Mouse (Mus musculus): ENCODE results near the gene Phb. TPM values are rescaled to one million over a fixed set of nuclear protein-coding genes. Genes with fewer than 3 reads are reported as not detected.

Gene Phb
- polyA plus RNA-seq, 1 experiment from 2014 or later: 305 TPM

DNA sequence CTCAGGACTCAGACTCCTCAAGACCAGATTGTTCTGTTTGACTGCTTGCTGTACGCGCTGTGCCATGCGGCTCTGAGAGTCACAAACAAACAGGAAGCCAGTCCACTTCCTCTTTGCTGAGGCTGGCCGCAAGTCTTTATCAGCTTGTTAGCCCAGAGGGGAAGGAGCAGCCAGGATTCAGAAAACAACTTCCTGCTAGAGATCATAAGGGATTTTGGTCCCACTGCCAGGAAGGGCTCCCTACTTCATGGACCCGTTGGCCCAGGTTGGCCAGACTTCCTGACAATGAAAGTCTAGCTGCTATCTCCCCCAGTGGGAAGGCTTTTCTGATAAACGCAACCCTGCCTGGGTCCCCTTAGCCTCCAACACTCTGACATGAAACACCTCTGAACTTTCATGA, 21.8 kb downstream of the Phb start:
- no peak overlapping the region for H3K4me3 ChIP-seq (ENCODE audit: low read depth, low read length)
- peak overlapping the region; percentile 22; the same call in 1 of the 2 replicates for H3K27ac ChIP-seq (ENCODE audit: low read depth)
- 65% methylated on average over 6 of the region's 6 CpGs for WGBS
- H3K27me3 ChIP-seq (replicated peaks; ENCODE audit: control insufficient read depth, insufficient read depth, low read length): no peaks in the 10 kb centered on the region
- H3K4me2 ChIP-seq (ENCODE audit: low read length): no peak overlapping the region
- no peak for ATAC-seq (replicated peaks; ENCODE audit: low FRiP score, low TSS enrichment, low read depth)
- no peaks in the 10 kb centered on the region for H3K36me3 ChIP-seq (ENCODE audit: control insufficient read depth, insufficient read depth, low read length)
- no peak for DNase-seq (ENCODE audit: low spot score)
- H3K9ac ChIP-seq (ENCODE audit: low read length): no peak overlapping the region
- peaks cover 4% of the 10 kb centered on the region; the same call in 1 of the 2 replicates for H3K4me1 ChIP-seq (replicated peaks; ENCODE audit: control insufficient read depth, insufficient read depth, low read length)
- no peaks in the 10 kb centered on the region for H3K9me3 ChIP-seq (ENCODE audit: control insufficient read depth, low read length)

- peak overlapping the region; percentile 22; the same call in 1 of the 2 replicates for H3K27ac ChIP-seq (ENCODE audit: low read depth)
Measured at GRCm38 (mm10) chr11:95688981-95689380, 22.2 kb downstream of the Phb start.

GRCm38 (mm10) chr11:95689544-95689943, 22.8 kb downstream of the Phb start:
- no peak overlapping the region for H3K4me2 ChIP-seq (ENCODE audit: low read length)
- H3K27me3 ChIP-seq (replicated peaks; ENCODE audit: control insufficient read depth, insufficient read depth, low read length): no peaks in the 10 kb centered on the region
- H3K27ac ChIP-seq (ENCODE audit: low read depth): no peak overlapping the region
- H3K36me3 ChIP-seq (ENCODE audit: control insufficient read depth, insufficient read depth, low read length): no peaks in the 10 kb centered on the region
- ATAC-seq (replicated peaks; ENCODE audit: low FRiP score, low TSS enrichment, low read depth) (no peak), DNase-seq (ENCODE audit: low spot score) (no peak)
- H3K9me3 ChIP-seq (ENCODE audit: control insufficient read depth, low read length): no peaks in the 10 kb centered on the region
- H3K9ac ChIP-seq (ENCODE audit: low read length): no peak overlapping the region
- WGBS: 83% methylated on average over 3 of the region's 3 CpGs
- no peak overlapping the region for H3K4me3 ChIP-seq (ENCODE audit: low read depth, low read length)
- H3K4me1 ChIP-seq (replicated peaks; ENCODE audit: control insufficient read depth, insufficient read depth, low read length): peaks cover 4% of the 10 kb centered on the region; the same call in 1 of the 2 replicates

More at GRCm38 (mm10) chr11:95688981-95689380, 22.2 kb downstream of the Phb start:
- no peak overlapping the region for H3K9ac ChIP-seq (ENCODE audit: low read length)
- H3K36me3 ChIP-seq (ENCODE audit: control insufficient read depth, insufficient read depth, low read length): no peaks in the 10 kb centered on the region
- peaks cover 4% of the 10 kb centered on the region; the same call in 1 of the 2 replicates for H3K4me1 ChIP-seq (replicated peaks; ENCODE audit: control insufficient read depth, insufficient read depth, low read length)
- 64% methylated on average over 7 of the region's 7 CpGs for WGBS
- no peaks in the 10 kb centered on the region for H3K9me3 ChIP-seq (ENCODE audit: control insufficient read depth, low read length)
- H3K27me3 ChIP-seq (replicated peaks; ENCODE audit: control insufficient read depth, insufficient read depth, low read length): no peaks in the 10 kb centered on the region
- H3K4me2 ChIP-seq (ENCODE audit: low read length): no peak overlapping the region
- ATAC-seq (replicated peaks; ENCODE audit: low FRiP score, low TSS enrichment, low read depth) (no peak), DNase-seq (ENCODE audit: low spot score) (no peak)
- no peak overlapping the region for H3K4me3 ChIP-seq (ENCODE audit: low read depth, low read length)

GRCm38 (mm10) chr11:95698541-95698940, 31.8 kb downstream of the Phb start:
- no peak overlapping the region for H3K27ac ChIP-seq (ENCODE audit: low read depth)
- WGBS: 84% methylated on average over 5 of the region's 5 CpGs
- H3K4me2 ChIP-seq (ENCODE audit: low read length): no peak overlapping the region
- H3K4me3 ChIP-seq (ENCODE audit: low read depth, low read length): no peak overlapping the region
- no peaks in the 10 kb centered on the region for H3K9me3 ChIP-seq (ENCODE audit: control insufficient read depth, low read length)
- ATAC-seq (replicated peaks; ENCODE audit: low FRiP score, low TSS enrichment, low read depth): no peak
- no peaks in the 10 kb centered on the region for H3K4me1 ChIP-seq (replicated peaks; ENCODE audit: control insufficient read depth, insufficient read depth, low read length)
- no peaks in the 10 kb centered on the region for H3K36me3 ChIP-seq (ENCODE audit: control insufficient read depth, insufficient read depth, low read length)
- H3K9ac ChIP-seq (ENCODE audit: low read length): no peak overlapping the region
- DNase-seq (ENCODE audit: low spot score): no peak
- no peaks in the 10 kb centered on the region for H3K27me3 ChIP-seq (replicated peaks; ENCODE audit: control insufficient read depth, insufficient read depth, low read length)

GRCm38 (mm10) chr11:95700778-95701739, 34.3 kb downstream of the Phb start:
- WGBS: 89% methylated on average over 13 of the region's 13 CpGs
- no peak for ATAC-seq (replicated peaks; ENCODE audit: low FRiP score, low TSS enrichment, low read depth)
- H3K4me1 ChIP-seq (replicated peaks; ENCODE audit: control insufficient read depth, insufficient read depth, low read length): no peaks in the 10 kb centered on the region

GRCm38 (mm10) chr11:95704032-95704969, 37.5 kb downstream of the Phb start:
- no peak overlapping the region for H3K4me2 ChIP-seq (ENCODE audit: low read length)
- no peaks in the 10 kb centered on the region for H3K9me3 ChIP-seq (ENCODE audit: control insufficient read depth, low read length)
- H3K27ac ChIP-seq (ENCODE audit: low read depth): no peak overlapping the region
- no peaks in the 10 kb centered on the region for H3K27me3 ChIP-seq (replicated peaks; ENCODE audit: control insufficient read depth, insufficient read depth, low read length)
- H3K9ac ChIP-seq (ENCODE audit: low read length): no peak overlapping the region
- DNase-seq (ENCODE audit: low spot score): no peak
- no peak for ATAC-seq (replicated peaks; ENCODE audit: low FRiP score, low TSS enrichment, low read depth)
- no peaks in the 10 kb centered on the region for H3K4me1 ChIP-seq (replicated peaks; ENCODE audit: control insufficient read depth, insufficient read depth, low read length)
- H3K36me3 ChIP-seq (ENCODE audit: control insufficient read depth, insufficient read depth, low read length): no peaks in the 10 kb centered on the region
- 92% methylated on average over 12 of the region's 12 CpGs for WGBS
- H3K4me3 ChIP-seq (ENCODE audit: low read depth, low read length): no peak overlapping the region

More at GRCm38 (mm10) chr11:95700778-95701739, 34.3 kb downstream of the Phb start:
- Histone ChIP-seq H3K36me3 (ENCODE audit: control insufficient read depth, insufficient read depth, low read length) (no peaks in the 10 kb centered on the region), H3K4me2 (ENCODE audit: low read length) (no peak overlapping the region), H3K9ac (ENCODE audit: low read length) (no peak overlapping the region), H3K4me3 (ENCODE audit: low read depth, low read length) (no peak overlapping the region), H3K27ac (ENCODE audit: low read depth) (no peak overlapping the region), H3K9me3 (ENCODE audit: control insufficient read depth, low read length) (no peaks in the 10 kb centered on the region), H3K27me3 (replicated peaks; ENCODE audit: control insufficient read depth, insufficient read depth, low read length) (no peaks in the 10 kb centered on the region)
- DNase-seq (ENCODE audit: low spot score): no peak

DNA sequence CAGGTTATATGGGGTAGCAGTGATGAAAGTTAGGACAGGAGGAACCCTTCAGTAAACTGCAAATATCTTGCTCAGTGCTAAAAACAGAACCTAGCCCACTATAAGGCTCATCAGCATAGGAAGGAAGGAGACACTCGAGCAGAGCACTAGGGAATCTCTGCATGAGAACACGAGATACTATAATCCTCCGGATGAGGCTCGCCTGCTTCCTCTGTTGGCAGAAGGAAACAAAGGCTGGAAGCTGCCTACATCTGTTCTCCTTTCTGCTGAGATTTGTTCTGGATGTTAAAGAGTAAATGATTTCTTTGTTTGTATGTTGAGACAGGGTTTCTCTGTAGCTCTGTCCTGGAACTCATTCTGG, 38.2 kb downstream of the Phb start:
- Histone ChIP-seq H3K9ac (ENCODE audit: low read length) (no peak overlapping the region), H3K36me3 (ENCODE audit: control insufficient read depth, insufficient read depth, low read length) (no peaks in the 10 kb centered on the region), H3K27me3 (replicated peaks; ENCODE audit: control insufficient read depth, insufficient read depth, low read length) (no peaks in the 10 kb centered on the region), H3K4me1 (replicated peaks; ENCODE audit: control insufficient read depth, insufficient read depth, low read length) (no peaks in the 10 kb centered on the region), H3K4me2 (ENCODE audit: low read length) (no peak overlapping the region), H3K9me3 (ENCODE audit: control insufficient read depth, low read length) (no peaks in the 10 kb centered on the region), H3K4me3 (ENCODE audit: low read depth, low read length) (no peak overlapping the region), H3K27ac (ENCODE audit: low read depth) (no peak overlapping the region)
- no peak for ATAC-seq (replicated peaks; ENCODE audit: low FRiP score, low TSS enrichment, low read depth)
- 76% methylated on average over 4 of the region's 4 CpGs for WGBS
- no peak for DNase-seq (ENCODE audit: low spot score)

DNA sequence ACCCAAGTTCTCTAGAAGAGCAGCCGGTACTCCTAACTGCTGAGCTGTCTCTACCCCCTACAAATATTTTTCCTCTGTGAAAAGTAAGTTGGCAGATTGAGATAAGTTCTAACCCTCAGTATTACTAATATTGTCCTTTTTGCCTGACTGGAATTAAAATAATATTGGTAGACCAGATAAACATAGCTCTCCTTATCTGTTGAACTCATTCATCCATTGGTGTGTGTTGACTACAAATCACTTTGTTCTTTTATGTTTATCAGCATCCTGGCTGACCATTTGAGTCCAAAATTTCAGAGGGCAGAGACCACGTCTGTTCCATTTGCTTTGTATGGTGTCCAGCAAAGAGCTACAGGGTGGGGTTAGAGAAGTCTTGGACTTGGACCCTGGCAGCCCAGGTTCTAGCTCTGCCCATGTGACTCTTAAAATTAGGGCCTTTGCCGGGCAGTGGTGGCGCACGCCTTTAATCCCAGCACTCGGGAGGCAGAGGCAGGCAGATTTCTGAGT, 42.8 kb downstream of the Phb start:
- H3K9me3 ChIP-seq (ENCODE audit: control insufficient read depth, low read length): no peaks in the 10 kb centered on the region
- H3K27ac ChIP-seq (ENCODE audit: low read depth): no peak overlapping the region
- ATAC-seq (replicated peaks; ENCODE audit: low FRiP score, low TSS enrichment, low read depth) (no peak), DNase-seq (ENCODE audit: low spot score) (no peak)
- H3K36me3 ChIP-seq (ENCODE audit: control insufficient read depth, insufficient read depth, low read length): no peaks in the 10 kb centered on the region
- no peak overlapping the region for H3K4me2 ChIP-seq (ENCODE audit: low read length)
- no peak overlapping the region for H3K4me3 ChIP-seq (ENCODE audit: low read depth, low read length)
- H3K9ac ChIP-seq (ENCODE audit: low read length): no peak overlapping the region
- 90% methylated on average over 6 of the region's 6 CpGs for WGBS
- no peaks in the 10 kb centered on the region for H3K27me3 ChIP-seq (replicated peaks; ENCODE audit: control insufficient read depth, insufficient read depth, low read length)
- H3K4me1 ChIP-seq (replicated peaks; ENCODE audit: control insufficient read depth, insufficient read depth, low read length): peaks cover 5% of the 10 kb centered on the region
